Mouse (Mus musculus) left cerebral cortex, postnatal 14 days (tissue): ENCODE measurements at regions not wholly inside any gene's neighbourhood (a gene's known extent, or its start where the extent isn't known, plus 50 kb on each side); places are given as distances from the start of the nearest gene placed in this dataset.
"Not testable (repeated sequence)": the region's sequence is repeated elsewhere in the genome, so short reads cannot be mapped to it uniquely, and the experiment has no call there.

Experiments used
- DNase-seq, 2 experiments: peaks; one replicate each; pipeline ENCODE4 v3.0.0; 2021 to 2022; ENCODE audit warnings: low spot score in 2 of 2, mixed read lengths in 1 of 2
- intact Hi-C: fragments of 180-260 bp; cut with DNase I; formaldehyde crosslinking; loops from one replicate; pipeline ENCODE4 v1.15.1; 2025

GRCm38 (mm10) chr4:145455573-145455972, 55.0 kb upstream of the Zfp990 start:
- intact Hi-C loops, DNase-seq: not testable (repeated sequence)

- intact Hi-C loops: no loop called here
- no peak for DNase-seq
These were observed 62.0 kb upstream of the Zfp990 start for GRCm38 (mm10) chr4:145448586-145448985.

- DNase-seq: not testable (repeated sequence)
- intact Hi-C loops: loop anchor here (1.0 to 10.0 kb wide), 2 partner anchors 8 to 128 kb away; no protein-coding TSS in a partner anchor
These were observed 73.8 kb upstream of the Zfp990 start for GRCm38 (mm10) chr4:145436718-145437117.

GRCm38 (mm10) chr4:145434519-145434918, 76.0 kb upstream of the Zfp990 start:
- no peak for DNase-seq
- intact Hi-C loops: loop anchor here (2.0 to 10.0 kb wide), 2 partner anchors 130 to 148 kb away; no protein-coding TSS in a partner anchor

GRCm38 (mm10) chr4:145434071-145434470, 76.5 kb upstream of the Zfp990 start:
- no peak for DNase-seq
- intact Hi-C loops: loop anchor here (2.0 to 10.0 kb wide), 2 partner anchors 131 to 149 kb away; no protein-coding TSS in a partner anchor

GRCm38 (mm10) chr4:145433235-145433634, 77.3 kb upstream of the Zfp990 start:
- intact Hi-C loops: loop anchor here (2.0 to 10.0 kb wide), 2 partner anchors 24 to 132 kb away; no protein-coding TSS in a partner anchor
- not testable (repeated sequence) for DNase-seq

- intact Hi-C loops: loop anchor here (2.0 to 10.0 kb wide), 2 partner anchors 23 to 133 kb away; no protein-coding TSS in a partner anchor
- no peak for DNase-seq
These were observed 78.4 kb upstream of the Zfp990 start for GRCm38 (mm10) chr4:145431910-145432765.

GRCm38 (mm10) chr4:145417837-145418236, 92.7 kb upstream of the Zfp990 start:
- DNase-seq, intact Hi-C loops: not testable (repeated sequence)

GRCm38 (mm10) chr4:145411141-145411540, 96.2 kb upstream of the Tnfrsf8 start:
- DNase-seq: no peak
- intact Hi-C loops: no loop called here

- no peak for DNase-seq
- intact Hi-C loops: loop anchor here (2.0 kb wide), 2 partner anchors 23 to 173 kb away; no protein-coding TSS in a partner anchor
These were observed 95.0 kb upstream of the Tnfrsf8 start for GRCm38 (mm10) chr4:145409796-145410475.

GRCm38 (mm10) chr4:145406050-145406449, 91.1 kb upstream of the Tnfrsf8 start:
- intact Hi-C loops, DNase-seq: not testable (repeated sequence)

- intact Hi-C loops, DNase-seq: not testable (repeated sequence)
These were observed 89.3 kb upstream of the Tnfrsf8 start for GRCm38 (mm10) chr4:145404230-145404629.

GRCm38 (mm10) chr4:145378876-145379275, 63.9 kb upstream of the Tnfrsf8 start:
- intact Hi-C loops, DNase-seq: not testable (repeated sequence)

GRCm38 (mm10) chr4:145377306-145378067, 62.5 kb upstream of the Tnfrsf8 start:
- DNase-seq, intact Hi-C loops: not testable (repeated sequence)

- intact Hi-C loops: no loop called here
- DNase-seq: no peak
These were observed 54.8 kb upstream of the Tnfrsf8 start for GRCm38 (mm10) chr4:145369753-145370152.

- DNase-seq: no peak
- intact Hi-C loops: no loop called here
These were observed 52.4 kb upstream of the Tnfrsf8 start for GRCm38 (mm10) chr4:145367274-145367822.

- no peak for DNase-seq
- intact Hi-C loops: no loop called here
These were observed 51.3 kb upstream of the Tnfrsf8 start for GRCm38 (mm10) chr4:145366301-145366700.

GRCm38 (mm10) chr4:145365793-145366192, 50.8 kb upstream of the Tnfrsf8 start:
- DNase-seq, intact Hi-C loops: not testable (repeated sequence)
